Mouse (Mus musculus) kidney, adult 2 months (tissue): ENCODE results near the gene Fam45a. TPM values are rescaled to one million over a fixed set of nuclear protein-coding genes. Genes with fewer than 3 reads are reported as not detected.

Experiments used
- DNase-seq: peaks from one replicate; pipeline ENCODE4 v3.0.0; 2021
- H3K27ac ChIP-seq: fragments of 200-500 bp; 2 replicates; pipeline ENCODE4 v1.5.1; 2012; ENCODE audit warnings: low read depth, low read length, control low read depth, inconsistent platforms; ENCODE audit not compliant: insufficient read depth
- H3K27me3 ChIP-seq: fragments of 200-500 bp; replicated peaks from 2 replicates; pipeline ENCODE4 v1.6.1; 2012; ENCODE audit warnings: mild to moderate bottlenecking, moderate library complexity, low read length, inconsistent platforms; ENCODE audit not compliant: control insufficient read depth, insufficient read depth
- H3K36me3 ChIP-seq: fragments of 200-500 bp; 2 replicates; pipeline ENCODE4 v1.6.1; 2012; ENCODE audit warnings: mild to moderate bottlenecking, moderate library complexity, low read length, inconsistent platforms; ENCODE audit not compliant: control insufficient read depth, insufficient read depth
- H3K4me1 ChIP-seq: fragments of 200-500 bp; 2 replicates; pipeline ENCODE4 v1.6.1; 2011; ENCODE audit warnings: low read length; ENCODE audit not compliant: control insufficient read depth, insufficient read depth
- H3K4me3 ChIP-seq: fragments of 200-500 bp; 2 replicates; pipeline ENCODE4 v1.5.1; 2011; ENCODE audit warnings: mild to moderate bottlenecking, low read depth, low read length, control low read depth; ENCODE audit not compliant: insufficient read depth
- CTCF ChIP-seq: fragments of 200-500 bp; conservative IDR thresholded peaks from 2 replicates; pipeline ENCODE4 v1.5.1; 2011; ENCODE audit warnings: low read depth, mild to moderate bottlenecking, control low read depth, low read length, moderate library complexity, mixed read lengths; ENCODE audit not compliant: insufficient read depth, insufficient read length
- POLR2A ChIP-seq: fragments of 200-500 bp; IDR thresholded peaks from one replicate; pipeline ENCODE4 v1.6.1; 2011; ENCODE audit warnings: low read depth, low read length, control low read depth
- WGBS: fragments of 180-500 bp; shearing (Covaris S2); methylation state at CpG from one replicate; pipeline ENCODE4 v1.1.7; 2018; 5-methylcytosine and 5-hydroxymethylcytosine counted together
- polyA plus RNA-seq: library from polyadenylated mRNA; depleted of rRNA; stranded (reverse); fragments of >200 nt; gene quantifications from 2 replicates; pipeline ENCODE4 v1.2.3, GENCODE M21; 2012; rRNA removed

The Fam45a gene
- polyA plus RNA-seq, 1 experiment: 17.2 TPM

DNA sequence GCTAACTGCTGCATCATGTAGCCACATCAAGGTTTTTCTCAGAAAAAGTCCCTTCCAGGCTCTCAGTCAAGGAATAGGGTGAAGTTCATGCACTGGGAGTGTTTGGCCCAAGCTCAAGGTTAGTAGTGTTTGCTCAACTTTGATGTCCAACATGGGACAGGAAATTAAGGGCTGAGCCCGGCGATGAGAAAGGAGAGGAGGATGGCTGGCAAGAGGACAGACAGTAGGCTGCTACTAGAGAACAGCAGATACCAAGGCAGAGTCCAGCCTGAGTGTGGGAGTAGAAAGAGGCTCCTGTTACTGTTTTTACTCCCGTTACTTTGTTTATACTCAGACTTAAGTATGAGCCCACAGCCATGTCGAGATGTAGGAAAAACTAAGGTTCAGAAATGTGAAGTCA is 62.1 kb downstream of the Fam45a start:
- Histone ChIP-seq H3K36me3 (peaks cover 12% of the 10 kb centered on the region), H3K27me3 (no peaks in the 10 kb centered on the region), H3K4me3 (peak overlapping the region; percentile 68), H3K4me1 (peaks cover 9% of the 10 kb centered on the region), H3K27ac (peak overlapping the region; percentile 49)
- peak; percentile 66 for DNase-seq
- WGBS: 4% methylated on average over 4 of the region's 4 CpGs
- no peak for TF ChIP-seq CTCF
- TF ChIP-seq POLR2A: no peak

GRCm38 (mm10) chr19:60874064-60874694 is 62.8 kb downstream of the Fam45a start, which contains the start of gene Prdx3:
TSS of gene Prdx3 (minus strand) at chr19:60874556.
- peak within 1 kb of the TSS; percentile 68 for H3K4me3 ChIP-seq
- no peaks in the 10 kb centered on the region for H3K27me3 ChIP-seq
- peaks cover 9% of the 10 kb centered on the region for H3K4me1 ChIP-seq
- peaks cover 9% of the 10 kb centered on the region for H3K36me3 ChIP-seq
- DNase-seq: peak; percentile 99
- no peak for TF ChIP-seq CTCF
- peak; percentile 87 for TF ChIP-seq POLR2A
- WGBS: under 1% methylated on average over 28 of the region's 28 CpGs
- peak within 1 kb of the TSS; percentile 49 for H3K27ac ChIP-seq

DNA sequence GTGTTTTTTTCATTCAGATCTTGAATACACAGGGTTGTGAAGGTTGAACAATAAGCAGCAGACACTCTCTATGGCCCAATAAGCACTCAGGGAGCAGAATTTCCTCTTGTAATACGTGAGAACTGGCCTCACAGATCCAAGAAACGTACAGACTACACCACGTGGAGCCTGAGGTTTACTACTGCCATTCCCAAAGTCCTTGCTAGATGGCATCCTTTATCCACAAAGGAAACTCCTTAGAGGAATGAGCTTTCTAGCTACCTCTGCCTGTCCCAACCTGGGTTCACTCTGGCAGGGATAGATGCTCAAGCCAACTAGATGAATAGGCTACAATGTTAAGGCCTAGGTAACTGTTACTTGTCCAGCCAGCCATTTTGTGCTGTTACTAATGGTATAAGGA is 71.7 kb downstream of the Fam45a start:
- Histone ChIP-seq H3K4me1 (no peaks in the 10 kb centered on the region), H3K27me3 (no peaks in the 10 kb centered on the region), H3K27ac (no peak overlapping the region), H3K36me3 (no peaks in the 10 kb centered on the region), H3K4me3 (no peak overlapping the region)
- peak; percentile 70 for DNase-seq
- peak; percentile 61 for TF ChIP-seq CTCF
- TF ChIP-seq POLR2A: no peak
- 4% methylated on average over 3 of the region's 3 CpGs for WGBS

Other genes starting within 250 kb of the Fam45a start
- 13.9 and 14.0 TPM in 2 replicates for gene Cacul1, start 230.6 kb upstream of the Fam45a start, polyA plus RNA-seq
- gene Nanos1, start 55.6 kb upstream of the Fam45a start, polyA plus RNA-seq: 0.08 and 0.13 TPM in 2 replicates
- gene Eif3a, start 20.9 kb upstream of the Fam45a start, polyA plus RNA-seq: 22.6 and 29.1 TPM in 2 replicates
- 2.6 and 3.6 TPM in 2 replicates for gene Sfxn4, start 49.9 kb downstream of the Fam45a start, polyA plus RNA-seq
- gene Prdx3, start 63.0 kb downstream of the Fam45a start, polyA plus RNA-seq: 354 and 364 TPM in 2 replicates
- gene Grk5, start 78.2 kb downstream of the Fam45a start, polyA plus RNA-seq: 2.5 and 2.8 TPM in 2 replicates